Mouse (Mus musculus): ENCODE measurements around the gene Gpr107. TPM values are rescaled to one million over a fixed set of nuclear protein-coding genes. Genes with fewer than 3 reads are reported as not detected.

Gene Gpr107
- polyA plus RNA-seq, 1 experiment: 28.2 TPM

GRCm38 (mm10) chr2:31202956-31203355 lies 50.8 kb downstream of the Gpr107 start:
- H3K27ac ChIP-seq (ENCODE audit: insufficient read depth, low read length): no peak overlapping the region
- H3K4me1 ChIP-seq (ENCODE audit: control insufficient read depth, insufficient read depth, low read length): peaks cover 6% of the 10 kb centered on the region
- H3K4me3 ChIP-seq (ENCODE audit: insufficient read depth, low read length): no peak overlapping the region
- TF ChIP-seq CTCF (IDR thresholded peaks at IDR 0.05; ENCODE audit: extremely low read depth, insufficient read depth, low read length): no peak
- no peak for TF ChIP-seq POLR2A (IDR thresholded peaks at IDR 0.05; ENCODE audit: extremely low read depth, insufficient read depth, low read length)

GRCm38 (mm10) chr2:31204677-31205076 lies 52.6 kb downstream of the Gpr107 start:
- TF ChIP-seq CTCF (IDR thresholded peaks at IDR 0.05; ENCODE audit: extremely low read depth, insufficient read depth, low read length) (no peak), POLR2A (IDR thresholded peaks at IDR 0.05; ENCODE audit: extremely low read depth, insufficient read depth, low read length) (no peak)
- H3K4me1 ChIP-seq (ENCODE audit: control insufficient read depth, insufficient read depth, low read length): peaks cover 1% of the 10 kb centered on the region; the same call in 1 of the 2 replicates
- H3K27ac ChIP-seq (ENCODE audit: insufficient read depth, low read length): no peak overlapping the region
- H3K4me3 ChIP-seq (ENCODE audit: insufficient read depth, low read length): no peak overlapping the region

- H3K4me3 ChIP-seq (ENCODE audit: insufficient read depth, low read length): no peak overlapping the region
- peaks cover 3% of the 10 kb centered on the region; the same call in 1 of the 2 replicates for H3K4me1 ChIP-seq (ENCODE audit: control insufficient read depth, insufficient read depth, low read length)
- H3K27ac ChIP-seq (ENCODE audit: insufficient read depth, low read length): no peak overlapping the region
- no peak for TF ChIP-seq CTCF (IDR thresholded peaks at IDR 0.05; ENCODE audit: extremely low read depth, insufficient read depth, low read length)
- no peak for TF ChIP-seq POLR2A (IDR thresholded peaks at IDR 0.05; ENCODE audit: extremely low read depth, insufficient read depth, low read length)
These were observed 54.1 kb downstream of the Gpr107 start for GRCm38 (mm10) chr2:31206211-31206610.

- Histone ChIP-seq H3K4me1 (ENCODE audit: control insufficient read depth, insufficient read depth, low read length) (peaks cover 3% of the 10 kb centered on the region; the same call in 1 of the 2 replicates), H3K27ac (ENCODE audit: insufficient read depth, low read length) (no peak overlapping the region), H3K4me3 (ENCODE audit: insufficient read depth, low read length) (no peak overlapping the region)
- no peak for TF ChIP-seq POLR2A (IDR thresholded peaks at IDR 0.05; ENCODE audit: extremely low read depth, insufficient read depth, low read length)
- no peak for TF ChIP-seq CTCF (IDR thresholded peaks at IDR 0.05; ENCODE audit: extremely low read depth, insufficient read depth, low read length)
These were observed 54.8 kb downstream of the Gpr107 start for GRCm38 (mm10) chr2:31206882-31207281.

DNA sequence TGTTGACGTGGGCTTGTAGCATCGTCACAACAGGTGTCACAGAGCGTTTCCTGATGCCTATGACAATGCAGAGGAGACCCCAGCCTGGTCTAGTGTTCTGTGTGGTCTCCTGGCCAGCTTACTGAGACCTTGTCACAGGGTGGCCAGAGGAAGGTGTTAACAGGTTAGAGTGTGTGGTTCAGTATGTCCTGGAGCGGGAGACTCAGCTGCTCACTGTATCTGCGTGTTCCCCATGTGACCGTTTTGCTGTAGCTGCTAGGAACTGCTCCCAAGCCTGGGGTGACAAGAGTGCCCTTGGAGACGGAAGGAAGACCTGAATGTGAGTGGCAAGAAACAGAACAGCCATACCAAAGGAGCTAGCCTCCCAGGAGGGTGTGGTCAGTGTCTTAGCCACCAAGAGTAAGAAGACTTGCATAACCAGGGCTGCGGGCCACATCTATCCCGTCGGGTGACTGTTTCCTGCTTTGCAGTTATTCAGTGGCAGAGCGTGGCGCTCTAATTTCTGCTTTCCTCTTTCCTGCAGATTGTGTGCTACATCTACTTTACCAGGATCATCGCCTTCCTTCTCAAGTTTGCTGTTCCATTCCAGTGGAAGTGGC lies 56.5 kb downstream of the Gpr107 start:
- Histone ChIP-seq H3K4me1 (ENCODE audit: control insufficient read depth, insufficient read depth, low read length) (peaks cover 3% of the 10 kb centered on the region; the same call in 1 of the 2 replicates), H3K27ac (ENCODE audit: insufficient read depth, low read length) (no peak overlapping the region), H3K4me3 (ENCODE audit: insufficient read depth, low read length) (no peak overlapping the region)
- TF ChIP-seq CTCF (IDR thresholded peaks at IDR 0.05; ENCODE audit: extremely low read depth, insufficient read depth, low read length) (no peak), POLR2A (IDR thresholded peaks at IDR 0.05; ENCODE audit: extremely low read depth, insufficient read depth, low read length) (no peak)

DNA sequence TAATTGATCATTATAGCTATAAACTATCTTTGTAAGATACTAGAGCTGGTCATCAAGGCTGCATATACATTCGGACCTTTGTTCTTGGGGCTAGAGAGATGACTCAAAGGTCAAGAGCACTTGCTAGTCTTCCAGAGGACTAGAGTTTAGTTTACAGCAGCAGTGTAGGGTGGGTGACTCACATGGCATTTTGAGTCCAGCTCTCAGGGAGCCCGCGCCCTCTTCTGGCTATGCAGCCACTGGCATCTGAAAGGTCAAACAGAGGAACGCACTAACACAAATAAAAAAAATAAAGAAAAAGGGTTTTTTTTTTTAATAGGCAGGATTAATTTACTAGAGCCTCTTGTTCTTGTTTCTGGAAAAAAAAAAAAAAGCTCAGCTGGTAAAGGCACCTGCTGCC lies 57.4 kb downstream of the Gpr107 start:
- H3K4me3 ChIP-seq (ENCODE audit: insufficient read depth, low read length): no peak overlapping the region
- H3K27ac ChIP-seq (ENCODE audit: insufficient read depth, low read length): no peak overlapping the region
- no peak for TF ChIP-seq POLR2A (IDR thresholded peaks at IDR 0.05; ENCODE audit: extremely low read depth, insufficient read depth, low read length)
- no peak for TF ChIP-seq CTCF (IDR thresholded peaks at IDR 0.05; ENCODE audit: extremely low read depth, insufficient read depth, low read length)
- peaks cover 3% of the 10 kb centered on the region; the same call in 1 of the 2 replicates for H3K4me1 ChIP-seq (ENCODE audit: control insufficient read depth, insufficient read depth, low read length)

- no peak overlapping the region for H3K4me3 ChIP-seq (ENCODE audit: insufficient read depth, low read length)
- peaks cover 3% of the 10 kb centered on the region; the same call in 1 of the 2 replicates for H3K4me1 ChIP-seq (ENCODE audit: control insufficient read depth, insufficient read depth, low read length)
- no peak overlapping the region for H3K27ac ChIP-seq (ENCODE audit: insufficient read depth, low read length)
- TF ChIP-seq CTCF (IDR thresholded peaks at IDR 0.05; ENCODE audit: extremely low read depth, insufficient read depth, low read length) (no peak), POLR2A (IDR thresholded peaks at IDR 0.05; ENCODE audit: extremely low read depth, insufficient read depth, low read length) (no peak)
These were observed 58.2 kb downstream of the Gpr107 start for GRCm38 (mm10) chr2:31210144-31210847.

DNA sequence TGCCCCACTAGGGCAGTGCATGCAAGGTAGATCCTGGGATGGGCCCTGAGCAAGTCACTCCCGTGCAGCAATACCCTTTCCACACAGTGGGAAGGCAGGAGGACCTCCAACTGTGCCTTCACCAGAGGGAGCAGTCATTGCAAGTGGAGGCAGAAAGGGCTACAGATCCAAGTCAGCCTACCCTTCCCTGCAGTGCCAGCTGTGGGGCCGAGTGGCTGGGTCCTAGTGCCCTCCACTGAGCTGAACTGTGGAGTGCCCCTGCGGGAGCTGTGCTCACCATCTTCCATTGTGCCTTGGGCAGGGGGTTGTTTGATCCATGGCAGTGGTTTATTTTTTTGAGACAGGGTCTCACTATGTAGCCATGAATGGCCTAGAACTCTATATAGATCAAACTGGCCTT lies 59.1 kb downstream of the Gpr107 start:
- Histone ChIP-seq H3K4me1 (ENCODE audit: control insufficient read depth, insufficient read depth, low read length) (peaks cover 3% of the 10 kb centered on the region; the same call in 1 of the 2 replicates), H3K27ac (ENCODE audit: insufficient read depth, low read length) (no peak overlapping the region), H3K4me3 (ENCODE audit: insufficient read depth, low read length) (no peak overlapping the region)
- TF ChIP-seq POLR2A (IDR thresholded peaks at IDR 0.05; ENCODE audit: extremely low read depth, insufficient read depth, low read length) (no peak), CTCF (IDR thresholded peaks at IDR 0.05; ENCODE audit: extremely low read depth, insufficient read depth, low read length) (no peak)

GRCm38 (mm10) chr2:31214211-31214796 lies 62.2 kb downstream of the Gpr107 start:
- Histone ChIP-seq H3K27ac (ENCODE audit: insufficient read depth, low read length) (no peak overlapping the region), H3K4me3 (ENCODE audit: insufficient read depth, low read length) (no peak overlapping the region), H3K4me1 (ENCODE audit: control insufficient read depth, insufficient read depth, low read length) (peaks cover 1% of the 10 kb centered on the region; the same call in 1 of the 2 replicates)
- TF ChIP-seq POLR2A (IDR thresholded peaks at IDR 0.05; ENCODE audit: extremely low read depth, insufficient read depth, low read length) (no peak), CTCF (IDR thresholded peaks at IDR 0.05; ENCODE audit: extremely low read depth, insufficient read depth, low read length) (no peak)

Data from cortical plate, adult 2 months (tissue).